Mouse (Mus musculus): Measurements from ENCODE around the gene Taf13. TPM values are rescaled to one million over a fixed set of nuclear protein-coding genes. Genes with fewer than 3 reads are reported as not detected.

Taf13 gene
- total and polyA plus RNA-seq, 3 experiments = 5.4 to 7.0 TPM; not detected in 1

- TF ChIP-seq RAD21 (IDR thresholded peaks at IDR 0.05; ENCODE audit: low read depth, low read length) (no peak), MXI1 (IDR thresholded peaks at IDR 0.05; ENCODE audit: low read depth, low read length) (no peak)
- DNase-seq (ENCODE audit: low read depth, low spot score) = no peak
Observed at GRCm38 (mm10) chr3:108533114-108533885, 38.2 kb upstream of the Taf13 start.

GRCm38 (mm10) chr3:108533951-108534350 lies 37.5 kb upstream of the Taf13 start, which contains the start of gene 1700013F07Rik:
TSS of gene 1700013F07Rik (plus strand) at chr3:108534150.
- Histone ChIP-seq H3K79me2 (ENCODE audit: control insufficient read depth, insufficient read depth, low read length, poor library complexity) (no peaks in the 10 kb centered on the region), H3K36me3 (ENCODE audit: control insufficient read depth in 1 of 2, insufficient read depth in 2 of 2, low read length in 2 of 2) (no peaks in the 10 kb centered on the region), H3K9me3 (replicated peaks; ENCODE audit: insufficient read depth, low read length) (no peaks in the 10 kb centered on the region), H3K9ac (ENCODE audit: control insufficient read depth, low read depth, low read length, poor library complexity, severe bottlenecking) (no peak within 1 kb of the TSS), H3K4me3 (ENCODE audit: control insufficient read depth in 1 of 2, insufficient read depth in 1 of 2, low read depth in 2 of 2, low read length in 2 of 2) (no peak within 1 kb of the TSS), H3K27me3 (ENCODE audit: control insufficient read depth in 1 of 2, insufficient read depth in 2 of 2, low read length in 2 of 2) (peaks cover 12 to 21% of the 10 kb centered on the region in 2 experiments), H3K4me1 (ENCODE audit: control insufficient read depth in 1 of 2, insufficient read depth in 2 of 2, low read length in 2 of 2) (no peaks in the 10 kb centered on the region), H3K27ac (ENCODE audit: control insufficient read depth, low read depth, low read length) (no peak within 1 kb of the TSS)
- DNase-seq (ENCODE audit: low read depth, low spot score) = no peak
- no peak for TF ChIP-seq TAL1 (IDR thresholded peaks at IDR 0.05; ENCODE audit: low read length)
- no peak for TF ChIP-seq MAZ (IDR thresholded peaks at IDR 0.05; ENCODE audit: low read depth, low read length)
- no peak for TF ChIP-seq RAD21 (IDR thresholded peaks at IDR 0.05; ENCODE audit: low read depth, low read length)
- TF ChIP-seq USF2 (IDR thresholded peaks at IDR 0.05; ENCODE audit: borderline replicate concordance in 1 of 2, insufficient read depth in 1 of 2, low read depth in 1 of 2, low read length in 2 of 2) = no peak
- TF ChIP-seq SIN3A (IDR thresholded peaks at IDR 0.05; ENCODE audit: low read length) = no peak
- no peak for TF ChIP-seq GATA1 (IDR thresholded peaks at IDR 0.05; ENCODE audit: low read depth, low read length)
- no peak for TF ChIP-seq SMC3 (IDR thresholded peaks at IDR 0.05; ENCODE audit: low read depth, low read length)

More at GRCm38 (mm10) chr3:108533114-108533885, 38.2 kb upstream of the Taf13 start:
- no peak overlapping the region for H3K9ac ChIP-seq (ENCODE audit: control insufficient read depth, low read depth, low read length, poor library complexity, severe bottlenecking)
- H3K4me3 ChIP-seq (ENCODE audit: control insufficient read depth in 1 of 2, insufficient read depth in 1 of 2, low read depth in 2 of 2, low read length in 2 of 2) = no peak overlapping the region
- no peak overlapping the region for H3K27ac ChIP-seq (ENCODE audit: control insufficient read depth, low read depth, low read length)
- no peaks in the 10 kb centered on the region for H3K4me1 ChIP-seq (ENCODE audit: control insufficient read depth in 1 of 2, insufficient read depth in 2 of 2, low read length in 2 of 2)
- no peaks in the 10 kb centered on the region for H3K79me2 ChIP-seq (ENCODE audit: control insufficient read depth, insufficient read depth, low read length, poor library complexity)
- H3K9me3 ChIP-seq (replicated peaks; ENCODE audit: insufficient read depth, low read length) = no peaks in the 10 kb centered on the region
- no peaks in the 10 kb centered on the region for H3K36me3 ChIP-seq (ENCODE audit: control insufficient read depth in 1 of 2, insufficient read depth in 2 of 2, low read length in 2 of 2)
- H3K27me3 ChIP-seq (ENCODE audit: control insufficient read depth in 1 of 2, insufficient read depth in 2 of 2, low read length in 2 of 2) = peaks cover 11 to 21% of the 10 kb centered on the region in 2 experiments

DNA sequence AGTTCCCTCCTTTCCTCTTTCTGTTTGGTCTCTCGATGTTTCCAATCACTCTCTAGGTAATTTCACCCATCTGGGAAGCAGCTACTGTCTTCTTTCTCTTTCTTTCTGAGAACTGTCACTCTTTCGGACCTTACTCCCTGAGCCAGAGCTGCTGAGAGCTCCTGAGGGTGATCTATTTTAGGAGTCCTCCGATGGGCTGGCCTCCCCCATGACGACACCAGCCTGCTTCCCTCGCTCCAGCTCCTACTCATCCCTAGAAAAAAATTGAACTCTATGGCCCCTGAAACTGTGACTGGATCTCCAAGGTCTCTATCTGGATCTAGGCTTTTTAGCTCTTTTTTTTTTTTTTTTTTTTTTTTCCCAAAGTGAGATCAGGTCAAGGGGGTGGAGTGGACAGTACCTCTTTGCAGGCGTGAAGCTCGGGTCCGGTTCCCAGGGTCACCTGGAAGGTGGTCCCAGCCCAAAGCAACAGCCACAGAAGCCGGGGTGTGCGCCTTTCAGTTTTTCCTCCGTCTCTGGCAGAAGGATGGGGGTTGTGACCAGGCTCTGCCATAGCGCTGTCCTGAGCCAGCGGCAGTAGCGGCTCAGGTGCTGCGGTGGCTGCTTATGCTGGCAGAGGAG lies 35.5 kb upstream of the Taf13 start:
- Histone ChIP-seq H3K9me3 (replicated peaks; ENCODE audit: insufficient read depth, low read length) (no peaks in the 10 kb centered on the region), H3K36me3 (ENCODE audit: control insufficient read depth in 1 of 2, insufficient read depth in 2 of 2, low read length in 2 of 2) (no peaks in the 10 kb centered on the region), H3K4me1 (ENCODE audit: control insufficient read depth in 1 of 2, insufficient read depth in 2 of 2, low read length in 2 of 2) (no peaks in the 10 kb centered on the region), H3K27ac (ENCODE audit: control insufficient read depth, low read depth, low read length) (no peak overlapping the region), H3K9ac (ENCODE audit: control insufficient read depth, low read depth, low read length, poor library complexity, severe bottlenecking) (no peak overlapping the region), H3K79me2 (ENCODE audit: control insufficient read depth, insufficient read depth, low read length, poor library complexity) (no peaks in the 10 kb centered on the region), H3K4me3 (ENCODE audit: control insufficient read depth in 1 of 2, insufficient read depth in 1 of 2, low read depth in 2 of 2, low read length in 2 of 2) (no peak overlapping the region), H3K27me3 (ENCODE audit: control insufficient read depth in 1 of 2, insufficient read depth in 2 of 2, low read length in 2 of 2) (peaks cover 12 to 19% of the 10 kb centered on the region in 2 experiments)
- no peak for DNase-seq (ENCODE audit: low read depth, low spot score)
- no peak for TF ChIP-seq CHD1 (IDR thresholded peaks at IDR 0.05; ENCODE audit: low read depth, low read length)
- no peak for TF ChIP-seq SIN3A (IDR thresholded peaks at IDR 0.05; ENCODE audit: low read length)
- TF ChIP-seq CHD2 (IDR thresholded peaks at IDR 0.05; ENCODE audit: low read length) = no peak
- TF ChIP-seq POLR2A (IDR thresholded peaks at IDR 0.05; ENCODE audit: control insufficient read depth in 1 of 2, insufficient read depth in 1 of 2, low read depth in 1 of 2, low read length in 2 of 2, poor library complexity in 1 of 2) = no peak
- no peak for TF ChIP-seq SMC3 (IDR thresholded peaks at IDR 0.05; ENCODE audit: low read depth, low read length)
- TF ChIP-seq TBP (IDR thresholded peaks at IDR 0.05; ENCODE audit: low read depth, low read length) = no peak
- no peak for TF ChIP-seq TAL1 (IDR thresholded peaks at IDR 0.05; ENCODE audit: low read length)
- no peak for TF ChIP-seq MXI1 (IDR thresholded peaks at IDR 0.05; ENCODE audit: low read depth, low read length)
- no peak for TF ChIP-seq TCF12 (IDR thresholded peaks at IDR 0.05; ENCODE audit: low read depth, low read length)
- no peak for TF ChIP-seq MAX (IDR thresholded peaks at IDR 0.05; ENCODE audit: low read length)
- TF ChIP-seq UBTF (IDR thresholded peaks at IDR 0.05; ENCODE audit: borderline replicate concordance, insufficient read depth, low read depth, low read length) = no peak
- no peak for TF ChIP-seq NELFE (IDR thresholded peaks at IDR 0.05; ENCODE audit: low read depth, low read length)
- TF ChIP-seq MAZ (IDR thresholded peaks at IDR 0.05; ENCODE audit: low read depth, low read length) = no peak
- TF ChIP-seq ZNF384 (IDR thresholded peaks at IDR 0.05; ENCODE audit: low read depth, low read length) = no peak
- no peak for TF ChIP-seq USF1 (IDR thresholded peaks at IDR 0.05; ENCODE audit: low read depth, low read length)
- TF ChIP-seq ETS1 (IDR thresholded peaks at IDR 0.05; ENCODE audit: low read depth, low read length) = no peak
- no peak for TF ChIP-seq ZC3H11A (IDR thresholded peaks at IDR 0.05; ENCODE audit: low read depth, low read length)
